8 mouse cellular contexts compared by ENCODE assay signal in the genomic region with DNA sequence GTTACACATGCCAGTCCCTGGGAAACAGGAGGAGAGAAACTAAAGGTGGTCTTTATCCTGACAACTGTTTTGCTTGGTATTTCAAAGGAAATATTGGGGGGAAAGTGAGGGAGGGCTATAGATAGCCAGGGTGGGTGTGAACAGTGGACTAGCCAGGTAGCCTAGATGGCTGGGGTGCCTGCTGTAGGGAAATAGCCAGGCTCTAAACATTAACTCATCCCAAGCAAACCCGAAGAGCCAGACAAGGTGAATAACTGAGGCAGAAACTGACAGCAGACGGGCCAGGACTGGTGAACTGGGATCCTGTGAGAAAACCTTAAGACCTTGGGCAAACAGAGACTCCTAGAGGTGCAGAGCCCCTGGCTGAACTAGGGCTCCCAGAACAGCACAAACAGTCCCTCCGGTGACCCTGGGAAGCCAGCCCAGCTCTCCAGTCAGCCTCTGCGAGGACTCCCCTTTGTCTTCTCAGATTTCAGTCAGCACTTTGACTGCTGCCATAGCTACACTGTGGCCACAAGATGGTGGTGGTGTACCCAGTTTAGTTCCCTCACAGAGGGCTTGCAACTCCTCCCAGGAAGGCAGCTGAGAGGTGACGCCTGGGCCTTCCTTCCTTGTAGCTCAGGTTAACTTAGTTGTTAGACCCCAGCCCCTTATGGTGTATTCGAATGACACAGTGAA. TPM values are rescaled to one million over a fixed set of nuclear protein-coding genes. Genes with fewer than 3 reads are reported as not detected.
DNase-seq lines count a peak whose midpoint lies in the region; ATAC-seq lines count a peak whose summit lies in the region.

No protein-coding gene starts in this region.

- H3K9me3 ChIP-seq in intestine, embryonic 15.5 days, result no peaks in the 10 kb centered on the region
- no peaks in the 10 kb centered on the region for H3K9me3 ChIP-seq in midbrain, embryonic 10.5 days (replicated peaks)

- H3K4me2 ChIP-seq in intestine, embryonic 15.5 days (replicated peaks), result no peak overlapping the region

- DNase-seq in ovary, adult 18-20 months (ENCODE audit: low spot score), result peak; percentile 83
- no peak for DNase-seq in ovary, postnatal 10 days (ENCODE audit: low spot score)
- DNase-seq in embryo, embryonic 11.5 days (ENCODE audit: low read depth, low spot score), result peak; percentile 74
- DNase-seq in gastrocnemius, postnatal 4 days (ENCODE audit: low spot score in 2 of 2), result peak; percentile 30 to 74
- DNase-seq in left cerebral cortex, postnatal 25 days (ENCODE audit: low spot score in 2 of 2), result peak; percentile 68 to 87
- peak; percentile 71 for DNase-seq in midbrain, embryonic 10.5 days (ENCODE audit: low spot score)
- DNase-seq in skeletal muscle tissue, adult 2 months (ENCODE audit: low read depth, low spot score), result peak; percentile 92

- H3K4me3 ChIP-seq in intestine, embryonic 15.5 days (replicated peaks), result no peak overlapping the region
- H3K4me3 ChIP-seq in midbrain, embryonic 10.5 days, result no peak overlapping the region

- intact Hi-C loops in left cerebral cortex, postnatal 25 days (cut with DNase I), result loop anchor here (2.0 to 5.0 kb wide), 3 partner anchors 36 to 176 kb away; a partner anchor contains a TSS

- peaks cover 32% of the 10 kb centered on the region for H3K36me3 ChIP-seq in intestine, embryonic 15.5 days
- peaks cover 72% of the 10 kb centered on the region for H3K36me3 ChIP-seq in midbrain, embryonic 10.5 days

- H3K4me1 ChIP-seq in intestine, embryonic 15.5 days (replicated peaks), result peaks cover 10% of the 10 kb centered on the region; the same call in 1 of the 2 replicates
- H3K4me1 ChIP-seq in midbrain, embryonic 10.5 days, result peaks cover 12% of the 10 kb centered on the region

- no peak overlapping the region for H3K9ac ChIP-seq in intestine, embryonic 15.5 days

- peak; percentile 68 for ATAC-seq in intestine, embryonic 15.5 days

- H3K27me3 ChIP-seq in intestine, embryonic 15.5 days (replicated peaks), result no peaks in the 10 kb centered on the region
- H3K27me3 ChIP-seq in midbrain, embryonic 10.5 days (ENCODE audit: low read depth, poor library complexity, severe bottlenecking), result no peaks in the 10 kb centered on the region

- WGBS in intestine, embryonic 15.5 days, result 25% methylated on average over 6 of the region's 6 CpGs
- WGBS in midbrain, embryonic 10.5 days, result 40% methylated on average over 6 of the region's 6 CpGs

- H3K27ac ChIP-seq in intestine, embryonic 15.5 days, result peak overlapping the region; percentile 77
- H3K27ac ChIP-seq in midbrain, embryonic 10.5 days (replicated peaks), result peak overlapping the region; percentile 81

RNA-seq across cellular contexts. Expression of a gene that starts 19.2 kb away (rescaled TPM):
- total RNA-seq in gastrocnemius, postnatal 4 days (2021), result 10 to 100 TPM; 13.9 TPM
- polyA plus RNA-seq in intestine, embryonic 15.5 days (2015; fragmentation: Nextera tagmentation; extraction: Ambion mirVana), result 32.1 and 32.5 TPM in 2 replicates
- 1 to 10 TPM; 3.9 to 4.0 TPM for total RNA-seq in left cerebral cortex, postnatal 25 days (2021)
- polyA plus RNA-seq in midbrain, embryonic 10.5 days (2016; fragmentation: Nextera tagmentation; extraction: Ambion mirVana), result 38.7 and 39.5 TPM in 2 replicates

RNA-seq across cellular contexts. Expression of a gene that starts 36.7 kb away (rescaled TPM):
- total RNA-seq in gastrocnemius, postnatal 4 days (2021), result 100 to 1,000 TPM; 510 to 546 TPM
- 53.0 and 54.4 TPM in 2 replicates for polyA plus RNA-seq in intestine, embryonic 15.5 days (2015; fragmentation: Nextera tagmentation; extraction: Ambion mirVana)
- 100 to 1,000 TPM; 350 to 364 TPM for total RNA-seq in left cerebral cortex, postnatal 25 days (2021)
- 69.3 and 84.1 TPM in 2 replicates for polyA plus RNA-seq in midbrain, embryonic 10.5 days (2016; fragmentation: Nextera tagmentation; extraction: Ambion mirVana)

RNA-seq across cellular contexts. Expression of a gene that starts 45.1 kb away (rescaled TPM):
- total RNA-seq in gastrocnemius, postnatal 4 days (2021), result 1 to 10 TPM in 1 of 2 experiments, under 1 TPM in 1; 0.39 to 1.4 TPM
- polyA plus RNA-seq in intestine, embryonic 15.5 days (2015; fragmentation: Nextera tagmentation; extraction: Ambion mirVana), result 2.9 and 5.3 TPM in 2 replicates
- total RNA-seq in left cerebral cortex, postnatal 25 days (2021), result not detected
- 0.16 TPM in 1 of 2 replicates, not detected in the other for polyA plus RNA-seq in midbrain, embryonic 10.5 days (2016; fragmentation: Nextera tagmentation; extraction: Ambion mirVana)
